Mouse (Mus musculus) olfactory bulb, adult 2 months (tissue): ENCODE data around the gene Slc31a1.

Source experiments
- CTCF ChIP-seq: fragments of 200-500 bp; IDR thresholded peaks from 2 replicates; pipeline ENCODE4 v1.5.1; 2012; ENCODE audit warnings: low read depth, mild to moderate bottlenecking, low read length, moderate library complexity; ENCODE audit not compliant: insufficient read depth
- POLR2A ChIP-seq: fragments of 200-500 bp; IDR thresholded peaks from 2 replicates; pipeline ENCODE4 v1.6.1; 2012; ENCODE audit warnings: mild to moderate bottlenecking, low read depth, low read length, moderate library complexity; ENCODE audit not compliant: insufficient read depth

GRCm38 (mm10) chr4:62372818-62373520 lies 12.4 kb downstream of the Slc31a1 start:
- TF ChIP-seq CTCF (no peak), POLR2A (no peak)
